Mouse (Mus musculus): Measurements from ENCODE around the gene Cdk5.

GRCm38 (mm10) chr5:24413042-24413693 lies 10.2 kb downstream of the Cdk5 start, which contains the start of gene Asic3:
- TF ChIP-seq GATA2 (IDR thresholded peaks at IDR 0.05; ENCODE audit: borderline replicate concordance, low read depth, low read length): no peak
- no peak for TF ChIP-seq GATA1 (IDR thresholded peaks at IDR 0.05; ENCODE audit: borderline replicate concordance, low read length)
- no peak for TF ChIP-seq CTCF (IDR thresholded peaks at IDR 0.05; ENCODE audit: low read depth, low read length)
